Mouse (Mus musculus): ENCODE results near the gene Hyal3. TPM values are rescaled to one million over a fixed set of nuclear protein-coding genes. Genes with fewer than 3 reads are reported as not detected.
"Not testable (repeated sequence)": the region's sequence is repeated elsewhere in the genome, so short reads cannot be mapped to it uniquely, and the experiment has no call there.

Hyal3 gene
- total RNA-seq, 2 experiments from 2014 or later: 0.41 to 0.79 TPM

GRCm38 (mm10) chr9:107570016-107570415 is 10.6 kb upstream of the Hyal3 start:
- no peak for DNase-seq
- intact Hi-C loops (cut with DNase I): no loop called here

- no peak for DNase-seq
- intact Hi-C loops (cut with DNase I): no loop called here
These were observed 9.8 kb upstream of the Hyal3 start for GRCm38 (mm10) chr9:107570845-107571244.

- intact Hi-C loops (cut with DNase I): no loop called here
- no peak for DNase-seq
These were observed 8.9 kb upstream of the Hyal3 start for GRCm38 (mm10) chr9:107571534-107572326.

- DNase-seq: no peak
- intact Hi-C loops (cut with DNase I): no loop called here
These were observed 8.3 kb upstream of the Hyal3 start for GRCm38 (mm10) chr9:107572327-107572662.

- intact Hi-C loops (cut with DNase I); DNase-seq: not testable (repeated sequence)
These were observed 6.8 kb upstream of the Hyal3 start for GRCm38 (mm10) chr9:107573774-107574173.

- DNase-seq: no peak
- intact Hi-C loops (cut with DNase I): no loop called here
These were observed 4.8 kb upstream of the Hyal3 start for GRCm38 (mm10) chr9:107575579-107576356.

- intact Hi-C loops (cut with DNase I): no loop called here
- peak; percentile 88 to 90 for DNase-seq
These were observed 4.1 kb upstream of the Hyal3 start, which contains the start of gene Hyal1 for GRCm38 (mm10) chr9:107576357-107577107. Gene Hyal1, plus strand, starts transcription at chr9:107576927.

- intact Hi-C loops (cut with DNase I): no loop called here
- no peak for DNase-seq
These were observed 2.7 kb upstream of the Hyal3 start for GRCm38 (mm10) chr9:107577871-107578270.

- DNase-seq: no peak
These were observed 2.0 kb upstream of the Hyal3 start, which contains the start of gene Naa80 for GRCm38 (mm10) chr9:107578587-107578986. Gene Naa80, plus strand, starts transcription at chr9:107578887.

GRCm38 (mm10) chr9:107579023-107579900 is 1.4 kb upstream of the Hyal3 start:
- no peak for DNase-seq
- intact Hi-C loops (cut with DNase I): no loop called here

More at GRCm38 (mm10) chr9:107578587-107578986, 2.0 kb upstream of the Hyal3 start, which contains the start of gene Naa80:
- intact Hi-C loops (cut with DNase I): no loop called here

GRCm38 (mm10) chr9:107581584-107581983 is 966 bp downstream of the Hyal3 start:
- no peak for DNase-seq
- intact Hi-C loops (cut with DNase I): no loop called here

- intact Hi-C loops (cut with DNase I): no loop called here
- no peak for DNase-seq
These were observed 2.0 kb downstream of the Hyal3 start for GRCm38 (mm10) chr9:107582509-107583062.

GRCm38 (mm10) chr9:107583174-107583573 is 2.6 kb downstream of the Hyal3 start:
- intact Hi-C loops (cut with DNase I): no loop called here
- no peak for DNase-seq

- intact Hi-C loops (cut with DNase I): no loop called here
- DNase-seq: no peak
These were observed 5.9 kb downstream of the Hyal3 start for GRCm38 (mm10) chr9:107586504-107586903.

- peak; percentile 98 to 99 for DNase-seq
- intact Hi-C loops (cut with DNase I): no loop called here
These were observed 6.6 kb downstream of the Hyal3 start, which contains the start of gene Ifrd2 for GRCm38 (mm10) chr9:107586974-107587832. Gene Ifrd2, plus strand, starts transcription at chr9:107587642.

GRCm38 (mm10) chr9:107587833-107588639 is 7.4 kb downstream of the Hyal3 start:
- intact Hi-C loops (cut with DNase I): no loop called here
- peak in 1 of 2 experiments; percentile 74 for DNase-seq

- intact Hi-C loops (cut with DNase I): no loop called here
- peak; percentile 63 to 70 for DNase-seq
These were observed 9.6 kb downstream of the Hyal3 start for GRCm38 (mm10) chr9:107590058-107590772.
